Mouse (Mus musculus) cortical plate, adult 2 months (tissue): ENCODE data around the gene Epop.

Experiments
- CTCF ChIP-seq: fragments of 200-500 bp; IDR thresholded peaks from 2 replicates; pipeline ENCODE4 v1.5.1; 2011; ENCODE audit warnings: mild to moderate bottlenecking, control low read depth, low read length; ENCODE audit not compliant: insufficient read depth; ENCODE audit errors: extremely low read depth
- POLR2A ChIP-seq: fragments of 200-500 bp; IDR thresholded peaks from 2 replicates; pipeline ENCODE4 v1.6.1; 2011; ENCODE audit warnings: mild to moderate bottlenecking, low read length, control low read depth; ENCODE audit not compliant: insufficient read depth; ENCODE audit errors: extremely low read depth

DNA sequence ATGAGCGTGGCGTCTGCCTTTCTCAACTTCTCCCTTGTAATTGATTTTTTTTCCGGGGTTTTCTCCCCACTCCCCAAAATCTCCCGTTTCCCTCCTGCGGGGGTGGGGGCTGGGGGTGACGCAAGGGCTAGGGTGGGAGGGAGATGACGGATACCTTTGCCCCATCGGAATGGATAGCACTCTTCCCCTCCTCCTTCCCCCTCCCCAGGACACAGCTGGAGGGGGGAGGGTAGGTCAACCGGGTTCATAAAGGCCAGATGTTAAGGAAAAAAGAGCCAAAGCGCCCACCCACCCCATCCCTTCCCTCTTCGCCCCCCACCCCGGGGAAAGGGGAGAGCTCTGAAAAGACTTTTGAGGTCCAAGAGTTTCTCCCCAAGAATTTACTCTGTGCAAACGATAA is 3.1 kb downstream of the Epop start:
- TF ChIP-seq CTCF: no peak
- no peak for TF ChIP-seq POLR2A
